Mouse (Mus musculus): ENCODE results near the gene Pla2g4c.

Gene Pla2g4c

GRCm38 (mm10) chr7:13380588-13380987 is 56.1 kb downstream of the Pla2g4c start:
- DNase-seq (ENCODE audit: low spot score in 2 of 2): peak in 1 of 2 experiments; percentile 6

- DNase-seq (ENCODE audit: low spot score in 2 of 2): no peak
Observed at GRCm38 (mm10) chr7:13397832-13398231, 73.4 kb downstream of the Pla2g4c start, which contains the start of gene Cabp5. Gene Cabp5 (plus strand): TSS chr7:13398132.
